Mouse (Mus musculus) brain, adult 2 months (tissue): ENCODE results near the gene A4gnt.
"Not testable (repeated sequence)": the region's sequence is repeated elsewhere in the genome, so short reads cannot be mapped to it uniquely, and the experiment has no call there.

Experiments used
- DNase-seq: peaks from one replicate; pipeline ENCODE4 v3.0.0; 2011; ENCODE audit warnings: low read depth, low spot score

Gene A4gnt

GRCm38 (mm10) chr9:99612202-99612601 lies at the start of gene A4gnt:
TSS of gene A4gnt (plus strand) at chr9:99612502.
- DNase-seq: no peak

GRCm38 (mm10) chr9:99563714-99564113 lies 48.6 kb upstream of the A4gnt start:
- DNase-seq: peak; percentile 20

DNA sequence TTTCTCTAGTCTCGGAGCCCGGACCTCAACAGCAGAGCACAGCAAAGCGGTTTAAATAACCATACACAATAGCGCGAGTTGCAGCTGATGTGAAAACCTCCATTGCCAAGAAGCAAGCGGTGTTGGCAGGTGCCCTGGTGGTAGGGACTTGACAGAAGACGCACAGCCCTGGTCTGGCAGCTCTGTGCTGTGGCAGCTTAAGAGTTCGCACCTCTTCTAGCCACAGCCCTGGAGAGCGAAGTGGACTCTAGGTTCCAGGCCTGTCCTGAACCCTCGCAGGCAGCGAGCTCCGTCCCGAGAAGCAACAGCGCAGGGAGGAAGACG lies 44.3 kb upstream of the A4gnt start:
- peak; percentile 60 for DNase-seq

DNA sequence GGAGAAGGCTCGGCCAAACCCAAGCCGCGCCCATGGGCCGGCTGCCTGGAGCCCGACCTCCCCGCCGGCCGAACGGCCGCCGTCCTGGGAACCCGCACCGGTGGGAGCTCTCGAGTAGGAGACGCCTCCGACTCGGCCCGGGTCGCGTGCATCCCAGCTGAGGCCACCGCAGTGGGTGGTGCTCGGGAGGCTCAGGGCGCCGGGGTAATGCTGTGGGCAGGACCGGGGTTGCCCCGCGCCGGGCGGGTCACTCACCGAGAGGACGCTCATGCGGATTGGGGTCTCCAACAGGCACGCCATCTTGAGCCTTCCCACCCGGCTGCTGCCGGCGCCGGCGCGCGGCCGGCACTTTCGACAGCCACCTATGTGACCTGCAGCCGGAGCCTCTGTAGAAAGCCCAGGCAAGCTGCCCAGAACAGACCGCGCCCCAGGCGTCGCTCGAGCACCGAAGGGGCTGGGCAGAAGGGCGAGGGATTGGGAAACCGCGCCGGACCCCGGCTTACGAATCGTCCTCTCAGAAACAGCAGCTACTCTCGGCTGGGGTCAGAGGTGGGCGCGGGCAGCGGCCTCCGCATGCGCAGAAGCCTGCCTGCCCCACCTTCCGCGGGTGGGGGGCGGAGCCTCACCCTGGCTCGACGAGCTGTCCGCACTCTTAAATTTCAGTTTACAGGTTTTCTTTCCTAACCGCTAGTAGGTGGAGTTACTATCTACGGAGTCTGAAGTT lies 43.8 kb upstream of the A4gnt start, which contains the start of gene Armc8:
Armc8 (minus strand) TSS at position 553 of the 724 bp plus-strand sequence.
- DNase-seq: peak; percentile 94

- no peak for DNase-seq
Observed at GRCm38 (mm10) chr9:99569071-99569397, 43.3 kb upstream of the A4gnt start.

GRCm38 (mm10) chr9:99575677-99576480 lies 36.4 kb upstream of the A4gnt start, which contains the start of gene Dbr1:
TSS of gene Dbr1 (plus strand) at chr9:99575799.
- DNase-seq: peak; percentile 96

DNA sequence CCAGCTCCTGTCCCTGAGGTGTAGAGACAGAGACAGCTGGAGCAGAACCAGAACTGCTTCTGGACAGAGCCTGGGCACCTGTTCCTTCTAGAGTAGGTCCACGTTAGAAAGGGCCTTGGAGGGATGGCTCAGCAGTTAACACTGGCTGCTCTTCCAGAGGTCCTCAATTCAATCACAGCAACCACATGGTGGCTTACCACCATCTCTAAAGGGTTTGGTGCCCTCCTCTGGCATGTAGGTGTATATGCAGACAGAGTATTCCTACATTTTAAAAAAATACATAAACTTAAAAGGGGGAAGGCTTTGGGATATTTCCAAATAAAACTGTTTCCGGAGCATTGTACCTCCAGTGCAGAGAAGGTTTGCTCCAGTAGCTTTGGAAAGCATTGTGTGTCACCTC lies 31.6 kb upstream of the A4gnt start:
- DNase-seq: peak; percentile 78

DNA sequence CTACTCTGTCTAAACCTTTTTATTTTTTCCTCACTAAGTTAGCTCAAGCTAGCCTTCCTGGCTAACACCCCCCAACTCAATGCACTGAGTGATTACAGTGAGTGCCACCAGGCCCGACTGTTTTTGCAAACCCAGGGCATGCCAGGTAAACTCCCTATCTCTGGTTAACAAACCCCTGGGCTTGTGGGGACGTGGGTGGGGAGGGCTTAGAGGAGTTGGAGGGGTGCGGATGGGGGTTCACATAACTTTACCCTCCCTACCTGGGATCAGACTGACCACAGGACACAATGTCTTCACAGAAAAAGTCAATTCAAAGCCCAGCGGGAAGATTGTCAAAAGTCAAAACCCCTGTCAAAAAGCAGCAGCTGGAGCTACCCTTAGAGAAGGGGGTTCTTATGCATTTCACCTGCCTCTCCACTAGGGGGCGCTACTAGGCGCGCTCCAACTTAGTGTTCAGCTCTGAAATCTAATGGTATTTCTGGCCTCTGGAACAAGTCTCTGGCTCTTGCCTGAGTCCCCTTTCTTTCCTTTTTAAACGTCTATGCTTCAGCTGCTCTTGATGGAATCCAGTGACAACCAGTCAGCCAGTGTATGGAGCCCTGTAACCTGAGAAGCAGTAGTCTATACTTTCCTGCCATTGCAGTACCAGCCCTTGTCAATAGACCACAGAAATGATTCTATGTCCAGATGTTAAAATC lies 24.6 kb upstream of the A4gnt start:
- DNase-seq: peak; percentile 43

DNA sequence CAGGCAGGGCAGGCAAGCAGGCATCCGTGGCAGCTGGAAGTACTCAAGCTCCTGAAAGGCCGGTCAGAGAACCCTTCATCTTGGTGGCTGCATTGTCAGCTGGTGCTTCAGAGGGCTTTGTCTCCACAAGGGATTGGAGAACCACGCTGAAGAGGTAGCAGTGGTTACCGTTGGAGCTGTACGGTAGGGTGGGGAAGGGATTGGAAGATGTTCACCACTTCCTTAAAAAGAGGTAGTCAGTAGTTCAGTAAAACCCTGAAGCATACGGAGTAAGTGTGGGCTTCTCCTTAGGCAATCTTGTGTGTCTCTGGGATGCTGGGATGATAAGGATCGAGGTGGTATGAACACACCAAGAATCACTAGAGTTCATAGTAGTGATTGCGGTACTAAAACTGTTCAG lies 21.2 kb upstream of the A4gnt start:
- DNase-seq: no peak

- not testable (repeated sequence) for DNase-seq
Observed at GRCm38 (mm10) chr9:99599127-99599526, 13.2 kb upstream of the A4gnt start.

DNA sequence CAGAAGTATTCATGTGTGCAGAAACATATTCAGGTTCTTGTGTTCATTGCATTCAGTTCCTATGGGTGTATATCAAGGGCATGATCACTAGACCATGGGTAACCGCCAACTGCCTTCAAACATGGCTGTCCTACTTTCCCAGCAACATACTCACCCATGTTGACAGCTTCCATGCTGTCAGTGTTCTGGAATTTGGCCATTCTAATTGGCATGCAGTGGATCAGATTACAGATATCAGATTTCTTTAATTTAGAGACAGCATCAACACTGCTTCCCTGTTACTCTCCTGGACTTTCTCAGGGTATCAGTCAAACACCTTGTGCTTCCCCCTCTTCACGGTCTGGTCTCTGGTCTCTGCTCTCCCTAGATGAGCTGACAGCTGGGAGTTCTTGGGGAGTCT lies 8.7 kb upstream of the A4gnt start:
- DNase-seq: no peak

DNA sequence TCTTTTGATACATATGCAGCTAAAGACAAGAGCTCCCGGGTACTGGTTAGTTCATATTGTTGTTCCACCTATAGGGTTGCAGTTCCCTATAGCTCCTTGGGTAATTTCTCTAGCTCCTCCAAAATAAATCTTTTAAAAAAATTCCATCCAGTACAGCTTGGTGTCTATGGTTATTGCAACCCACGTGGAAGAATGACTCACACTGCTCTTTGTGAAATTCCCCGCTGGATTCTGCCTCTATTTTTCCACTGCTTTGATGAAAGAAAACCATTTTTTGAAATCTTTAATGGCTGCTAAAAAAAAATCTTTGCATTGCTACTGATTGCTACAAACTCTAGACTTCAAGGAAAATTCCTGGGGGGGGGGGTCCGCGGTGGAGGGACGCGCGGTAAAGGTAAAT lies 7.4 kb downstream of the A4gnt start:
- DNase-seq: peak; percentile 76

DNA sequence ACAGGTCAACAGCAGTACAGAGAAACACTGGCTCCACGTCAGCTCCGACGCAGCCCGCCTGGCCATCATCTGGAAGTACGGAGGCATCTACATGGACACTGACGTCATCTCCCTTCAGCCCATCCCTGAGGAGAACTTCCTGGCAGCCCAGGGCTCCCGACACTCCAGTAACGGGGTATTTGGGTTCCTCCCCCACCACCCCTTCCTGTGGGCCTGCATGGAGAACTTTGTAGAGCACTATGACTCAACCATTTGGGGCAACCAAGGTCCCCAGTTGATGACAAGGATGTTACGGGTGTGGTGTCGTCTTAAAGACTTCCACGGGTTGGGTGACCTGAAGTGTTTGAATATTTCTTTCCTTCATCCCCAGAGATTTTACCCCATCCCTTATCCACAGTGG lies 7.9 kb downstream of the A4gnt start:
- no peak for DNase-seq

DNA sequence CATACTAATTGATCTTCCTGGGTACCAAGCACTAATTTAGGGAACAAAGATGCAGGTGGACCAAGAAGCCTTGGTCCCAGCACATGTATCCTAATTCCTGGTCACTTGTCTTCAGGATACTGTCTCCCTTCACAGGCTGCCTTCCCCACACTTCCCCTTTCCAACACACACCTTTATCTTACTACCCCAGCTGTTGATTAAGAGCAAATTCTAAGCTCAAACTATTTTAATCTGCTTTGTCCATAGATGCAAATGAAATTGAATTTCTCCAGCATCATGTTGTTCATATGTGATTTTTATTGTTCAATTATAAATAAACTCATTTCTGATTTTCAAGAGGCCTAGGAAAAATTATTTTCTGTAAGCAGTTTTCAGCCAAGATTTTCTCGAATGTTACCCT lies 9.7 kb downstream of the A4gnt start:
- no peak for DNase-seq

DNA sequence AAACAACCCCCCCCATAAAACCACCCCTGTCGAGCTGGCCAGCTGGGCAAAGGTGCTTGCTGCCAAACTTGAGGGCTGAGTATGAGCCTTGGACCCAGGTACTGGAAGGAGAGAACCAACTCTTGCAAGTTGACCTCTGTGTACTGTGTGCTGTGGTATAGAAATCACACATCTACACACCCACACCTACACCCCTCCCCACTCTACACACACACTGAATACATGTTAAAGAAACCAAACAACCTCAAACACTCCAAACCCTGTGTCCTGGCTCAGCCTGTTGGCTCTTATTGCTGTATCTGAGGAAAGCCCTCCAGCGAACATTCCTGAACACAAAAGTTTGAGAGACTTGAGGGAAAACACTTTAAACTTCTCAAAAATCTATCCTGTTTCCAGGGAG lies 10.7 kb downstream of the A4gnt start:
- DNase-seq: no peak

GRCm38 (mm10) chr9:99624117-99624516 lies 11.8 kb downstream of the A4gnt start:
- DNase-seq: no peak

DNA sequence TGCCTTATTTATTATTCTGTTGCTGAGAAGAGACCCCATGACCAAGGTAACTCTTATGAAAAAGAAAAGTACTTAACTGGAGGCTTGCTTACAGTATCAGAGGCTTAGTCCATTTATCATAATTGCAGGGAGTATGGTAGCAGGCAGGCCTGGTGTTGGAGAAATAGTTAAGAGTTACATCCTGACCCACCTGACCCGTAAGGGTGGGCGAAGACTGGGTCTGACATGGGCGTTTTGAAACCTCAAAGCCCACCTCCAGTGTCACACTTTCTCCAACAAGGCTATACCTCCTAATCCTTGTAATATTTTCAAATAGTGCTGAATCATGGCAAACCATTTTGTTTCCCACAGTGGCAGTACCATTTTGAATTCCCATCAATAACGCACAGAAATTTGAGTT lies 16.3 kb downstream of the A4gnt start:
- DNase-seq: no peak

DNA sequence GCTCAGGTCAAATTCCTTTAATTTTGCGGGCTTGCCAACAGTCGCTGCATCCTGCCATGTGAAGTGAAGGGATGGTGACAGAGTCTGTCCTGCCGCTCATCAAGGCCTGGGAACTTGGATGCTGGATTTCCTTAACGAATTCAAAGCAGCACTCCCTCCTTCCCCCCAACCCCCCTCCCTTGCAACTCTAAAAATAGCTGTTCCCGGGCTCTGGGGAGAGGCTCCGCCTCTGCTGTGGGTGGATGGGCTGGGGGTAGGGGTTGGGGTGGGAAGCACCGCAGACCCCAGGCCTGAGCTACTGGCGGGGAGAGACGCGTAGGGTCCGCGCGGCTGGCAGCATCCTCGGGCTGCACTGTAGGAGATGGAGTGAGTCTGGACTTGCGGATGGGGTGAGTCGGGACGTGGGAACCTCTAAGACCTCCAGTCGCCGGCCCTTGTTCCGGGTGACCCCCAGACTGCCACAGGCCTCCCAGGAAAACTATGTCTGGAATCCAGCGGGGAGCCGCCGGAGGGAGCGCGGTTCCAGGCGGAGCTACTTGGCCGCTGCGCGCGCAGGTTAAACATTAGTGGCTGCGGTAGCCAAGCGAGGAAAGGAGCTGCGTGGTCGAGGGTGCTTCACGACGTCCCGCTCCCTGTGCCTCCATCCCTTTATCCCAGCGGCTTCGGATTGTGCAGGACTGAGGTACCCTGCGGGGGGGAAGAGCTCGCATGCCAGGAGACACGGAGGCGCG lies 17.1 kb downstream of the A4gnt start, which contains the start of gene Dzip1l:
Dzip1l (plus strand) TSS at position 216 of the 731 bp plus-strand sequence.
- DNase-seq: peak; percentile 89

GRCm38 (mm10) chr9:99630071-99630470 lies 17.8 kb downstream of the A4gnt start:
- DNase-seq: peak; percentile 49

DNA sequence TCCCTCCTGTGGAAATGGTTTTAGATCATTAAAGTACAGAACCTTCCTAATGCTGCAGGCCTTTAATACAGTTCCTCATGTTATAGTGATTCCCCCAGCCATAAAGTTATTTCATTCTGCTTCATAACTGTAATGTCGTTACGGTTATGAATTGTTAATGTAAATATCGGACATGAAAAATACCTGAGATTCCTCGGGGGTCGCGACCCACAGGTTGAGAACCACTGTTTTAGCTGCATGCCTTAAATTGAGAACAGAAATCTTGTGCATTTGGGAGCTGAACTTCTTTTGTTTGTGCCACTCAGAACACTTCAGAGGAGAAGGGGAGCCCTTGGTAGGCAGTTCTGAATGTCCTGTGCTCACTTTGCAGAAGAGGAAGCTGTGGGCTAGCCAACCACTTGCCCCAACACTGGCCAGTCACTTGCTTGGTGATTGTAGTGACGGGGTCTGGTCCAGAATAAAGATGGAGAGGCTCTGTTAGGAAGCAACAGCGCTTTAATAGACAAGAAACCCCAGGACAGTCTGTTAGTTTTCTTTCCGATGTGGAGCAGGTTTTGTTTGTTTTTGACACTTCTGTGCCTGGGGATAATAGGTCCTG lies 18.3 kb downstream of the A4gnt start:
- DNase-seq: no peak

- peak; percentile 16 for DNase-seq
Observed at GRCm38 (mm10) chr9:99631781-99632180, 19.5 kb downstream of the A4gnt start.
